In the genomic region with DNA sequence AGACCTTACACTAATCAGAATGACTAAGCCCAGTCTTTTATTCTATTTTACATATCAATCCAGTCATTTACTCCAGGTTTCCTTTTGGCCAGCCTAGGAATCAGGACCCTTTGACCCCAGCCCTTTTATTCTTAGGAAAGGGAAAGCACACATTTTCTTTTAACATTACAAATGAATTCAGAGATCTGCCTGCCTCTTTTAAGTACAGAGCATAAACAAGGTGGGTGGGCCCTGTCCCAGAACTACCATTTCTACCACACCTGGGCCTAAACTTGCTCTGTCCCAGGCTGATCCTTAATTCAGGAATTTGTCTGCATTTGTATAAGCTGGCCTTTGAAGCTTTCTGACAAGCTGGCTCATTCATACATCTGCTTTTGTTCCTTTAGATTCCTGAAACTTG, we compare ENCODE assay signal across 10 mouse cellular contexts. TPM values are rescaled to one million over a fixed set of nuclear protein-coding genes. Genes with fewer than 3 reads are reported as not detected.
"Had no signal": no experiment of that assay in that cellular context is flagged by ENCODE, and none has a peak within 500 bp of the region (broad histone marks: within the 10 kb centered on the region; RNA-seq: fewer than 3 reads in every experiment).

No protein-coding gene starts in this region.

- DNase-seq: lung, adult 18-20 months; lung, embryonic 14.5 days; lung, postnatal 10 days; right cerebral cortex, postnatal 14 days; thymus, adult 2 months; thymus, postnatal 25 days; thymus, postnatal 4 days had no signal

RNA-seq across cellular contexts. Expression of a gene that starts 38.4 kb away (rescaled TPM):
- total RNA-seq: megakaryocyte progenitor cell, adult 5-6 weeks; monocyte, adult 5-6 weeks; neutrophil, adult 5-6 weeks had no signal
